Mouse (Mus musculus) lung, postnatal 0 days (tissue): Measurements from ENCODE around the gene Cnpy4.

Source experiments
- CTCF ChIP-seq: IDR thresholded peaks from 2 replicates; pipeline ENCODE4 v1.5.1; 2016; ENCODE audit warnings: antibody characterized with exemption, mild to moderate bottlenecking
- EP300 ChIP-seq: IDR thresholded peaks from 2 replicates; pipeline ENCODE4 v1.6.1; 2016; ENCODE audit warnings: antibody characterized with exemption, mild to moderate bottlenecking, control low read depth

DNA sequence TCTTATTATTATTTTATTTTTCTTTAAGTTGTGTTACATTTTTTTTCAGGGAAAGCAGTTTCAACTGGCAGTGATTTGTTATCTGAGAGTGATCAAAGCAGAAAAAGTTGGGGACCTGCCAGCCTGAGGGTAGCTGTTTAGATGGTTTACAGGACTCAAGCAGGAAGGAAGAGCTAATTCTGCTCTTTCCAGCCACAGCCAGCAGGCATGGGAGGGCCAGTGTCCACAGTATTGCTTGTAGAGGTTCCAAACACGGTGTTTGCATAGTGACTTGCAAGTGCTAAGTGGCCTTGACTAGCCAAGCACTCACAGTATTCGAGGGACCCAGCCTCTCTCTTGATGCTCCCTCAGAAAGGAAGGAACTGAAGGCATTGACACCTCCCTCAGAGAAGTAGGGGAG, 54.2 kb downstream of the Cnpy4 start:
- TF ChIP-seq CTCF: no peak
- TF ChIP-seq EP300: no peak
